Mouse (Mus musculus) heart, embryonic 15.5 days (tissue): ENCODE measurements at regions not wholly inside any gene's neighbourhood (a gene's known extent, or its start where the extent isn't known, plus 50 kb on each side); places are given as distances from the start of the nearest gene placed in this dataset.

Source experiments
- ATAC-seq: fragments of 200-750 bp; cut with Nextera tagmentation; replicated peaks from 2 replicates; pipeline ENCODE4 v1.8.0; 2017; ENCODE audit warnings: low read depth, moderate TSS enrichment; ENCODE audit not compliant: insufficient number of reproducible peaks, insufficient read depth, low FRiP score
- H3K27ac ChIP-seq: fragments of 300-500 bp; sonication (generic); 2 replicates; pipeline ENCODE4 v1.5.1; 2015; ENCODE audit warnings: mild to moderate bottlenecking, inconsistent platforms
- H3K27me3 ChIP-seq: fragments of 300-500 bp; sonication (generic); 2 replicates; pipeline ENCODE4 v1.6.1; 2015; ENCODE audit warnings: inconsistent platforms
- H3K36me3 ChIP-seq: fragments of 300-500 bp; sonication (generic); 2 replicates; pipeline ENCODE4 v1.6.1; 2015; ENCODE audit warnings: mild to moderate bottlenecking, inconsistent platforms
- H3K4me1 ChIP-seq: fragments of 300-500 bp; sonication (generic); replicated peaks from 2 replicates; pipeline ENCODE4 v1.6.1; 2015; ENCODE audit warnings: inconsistent platforms
- H3K4me2 ChIP-seq: fragments of 300-500 bp; sonication (generic); 2 replicates; pipeline ENCODE4 v1.6.1; 2015; ENCODE audit warnings: inconsistent platforms, mild to moderate bottlenecking, moderate library complexity
- H3K4me3 ChIP-seq: fragments of 300-500 bp; sonication (generic); 2 replicates; pipeline ENCODE4 v1.5.1; 2015; ENCODE audit warnings: mild to moderate bottlenecking, inconsistent platforms
- H3K9ac ChIP-seq: fragments of 300-500 bp; sonication (generic); 2 replicates; pipeline ENCODE4 v1.6.1; 2015; ENCODE audit warnings: mild to moderate bottlenecking, inconsistent platforms
- H3K9me3 ChIP-seq: fragments of 300-500 bp; sonication (generic); replicated peaks from 2 replicates; pipeline ENCODE4 v1.6.1; 2016; ENCODE audit warnings: inconsistent platforms
- WGBS: fragments of 180-500 bp; shearing (Covaris S2); methylation state at CpG from one replicate; pipeline ENCODE4 v1.1.7; 2015; ENCODE audit warnings: mixed read lengths; 5-methylcytosine and 5-hydroxymethylcytosine counted together

DNA sequence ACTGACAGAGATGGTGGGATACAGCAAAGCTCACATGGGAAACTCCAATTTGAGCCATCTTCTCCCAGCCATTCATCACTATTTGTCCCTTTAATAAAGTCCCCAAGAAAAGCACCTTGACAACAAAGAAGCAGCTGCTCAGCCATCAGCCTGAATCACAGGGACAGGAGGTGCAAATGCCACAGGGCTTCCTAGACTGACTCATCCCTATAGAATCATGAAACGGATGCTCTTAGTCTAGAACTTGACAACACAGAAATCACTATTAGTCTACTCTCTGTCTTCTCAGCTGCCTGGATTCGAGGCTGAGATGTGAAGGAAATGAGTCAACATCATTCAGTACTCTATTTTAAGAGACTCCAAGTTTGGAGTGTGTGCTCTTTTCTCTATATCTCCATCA is 365.4 kb upstream of the Gm10306 start:
- WGBS, result 58% methylated on average over 2 of the region's 2 CpGs
- H3K4me1 ChIP-seq, result peaks cover 10% of the 10 kb centered on the region
- no peak overlapping the region for H3K4me3 ChIP-seq
- no peaks in the 10 kb centered on the region for H3K27me3 ChIP-seq
- no peak overlapping the region for H3K9ac ChIP-seq
- ATAC-seq, result no peak
- H3K9me3 ChIP-seq, result no peaks in the 10 kb centered on the region
- H3K4me2 ChIP-seq, result no peak overlapping the region
- H3K36me3 ChIP-seq, result no peaks in the 10 kb centered on the region
- no peak overlapping the region for H3K27ac ChIP-seq

DNA sequence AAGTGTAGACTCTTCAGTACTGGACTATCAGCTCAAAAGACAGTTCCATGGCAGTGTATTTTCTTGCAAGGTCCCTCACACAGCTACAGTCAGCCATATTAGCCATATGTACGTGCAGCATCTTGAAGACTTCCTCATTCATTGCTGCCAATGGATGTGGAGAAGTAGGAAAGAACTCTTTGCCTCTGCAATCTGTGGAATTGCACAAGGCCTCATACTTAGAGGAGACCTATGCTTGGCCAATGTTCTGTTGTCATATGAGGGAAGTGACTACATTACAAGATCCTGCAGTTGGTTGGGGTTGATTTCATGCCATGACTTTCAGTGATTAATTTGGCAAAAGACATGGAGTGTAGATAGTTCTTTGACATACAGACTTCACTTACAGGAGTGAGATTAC is 340.1 kb upstream of the Gm10306 start:
- no peaks in the 10 kb centered on the region for H3K27me3 ChIP-seq
- H3K27ac ChIP-seq, result no peak overlapping the region
- no peak overlapping the region for H3K4me3 ChIP-seq
- no peak for ATAC-seq
- no peak overlapping the region for H3K4me2 ChIP-seq
- no peaks in the 10 kb centered on the region for H3K9me3 ChIP-seq
- no peaks in the 10 kb centered on the region for H3K4me1 ChIP-seq
- H3K36me3 ChIP-seq, result no peaks in the 10 kb centered on the region
- H3K9ac ChIP-seq, result no peak overlapping the region
- WGBS, result 73% methylated on average over 1 of the region's 1 CpGs

DNA sequence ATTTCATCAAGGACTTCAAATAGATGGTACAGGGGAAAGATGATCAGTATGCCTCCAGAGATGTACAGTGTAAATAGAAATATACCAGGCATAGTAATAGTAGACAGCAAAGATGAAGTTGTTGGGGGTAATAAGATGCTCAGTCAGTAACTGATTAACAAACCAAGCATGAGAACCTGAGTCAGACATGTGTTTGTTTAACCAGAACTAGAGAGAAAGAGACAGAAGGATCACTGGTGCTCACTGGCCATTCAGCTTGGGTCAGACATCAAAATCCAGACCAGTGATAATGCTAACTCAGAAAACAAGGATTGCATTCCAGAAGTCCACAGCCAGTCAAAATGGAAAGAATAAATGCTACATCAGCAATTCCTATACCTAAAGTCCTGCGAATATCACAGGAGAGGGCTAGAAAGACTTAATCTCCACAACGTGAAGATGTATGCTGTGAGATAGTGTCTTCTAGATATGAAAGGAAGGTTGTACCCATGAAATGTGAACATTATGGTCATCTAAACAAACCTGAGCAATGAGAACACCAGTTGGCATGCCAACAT is 320.6 kb upstream of the Gm10306 start:
- no peaks in the 10 kb centered on the region for H3K27me3 ChIP-seq
- H3K9ac ChIP-seq, result no peak overlapping the region
- no peak overlapping the region for H3K4me2 ChIP-seq
- ATAC-seq, result no peak
- H3K4me3 ChIP-seq, result no peak overlapping the region
- H3K4me1 ChIP-seq, result no peaks in the 10 kb centered on the region
- WGBS, result 84% methylated on average over 2 of the region's 2 CpGs
- H3K9me3 ChIP-seq, result no peaks in the 10 kb centered on the region
- no peaks in the 10 kb centered on the region for H3K36me3 ChIP-seq
- no peak overlapping the region for H3K27ac ChIP-seq

DNA sequence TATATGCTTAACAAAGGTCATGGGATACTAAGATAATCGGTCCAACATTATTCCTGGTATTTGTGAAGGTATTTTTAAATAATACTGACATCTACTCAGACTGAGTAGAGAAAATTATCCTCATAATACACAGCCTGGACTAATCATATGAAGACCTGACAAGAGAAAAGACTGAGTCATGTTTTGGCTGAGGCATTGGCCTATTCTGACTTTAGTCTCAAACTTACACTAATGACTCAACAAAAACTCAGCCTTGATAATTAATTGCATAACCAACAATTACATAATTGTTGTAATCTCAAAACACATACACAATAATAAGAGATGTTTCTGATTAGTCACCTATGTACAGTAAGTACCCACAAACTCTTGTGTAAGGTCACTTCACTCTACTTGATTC is 300.3 kb upstream of the Gm10306 start:
- Histone ChIP-seq H3K9me3 (no peaks in the 10 kb centered on the region), H3K4me3 (no peak overlapping the region), H3K27me3 (no peaks in the 10 kb centered on the region), H3K27ac (no peak overlapping the region), H3K36me3 (no peaks in the 10 kb centered on the region), H3K9ac (no peak overlapping the region), H3K4me2 (no peak overlapping the region), H3K4me1 (no peaks in the 10 kb centered on the region)
- 79% methylated on average over 1 of the region's 1 CpGs for WGBS
- no peak for ATAC-seq

DNA sequence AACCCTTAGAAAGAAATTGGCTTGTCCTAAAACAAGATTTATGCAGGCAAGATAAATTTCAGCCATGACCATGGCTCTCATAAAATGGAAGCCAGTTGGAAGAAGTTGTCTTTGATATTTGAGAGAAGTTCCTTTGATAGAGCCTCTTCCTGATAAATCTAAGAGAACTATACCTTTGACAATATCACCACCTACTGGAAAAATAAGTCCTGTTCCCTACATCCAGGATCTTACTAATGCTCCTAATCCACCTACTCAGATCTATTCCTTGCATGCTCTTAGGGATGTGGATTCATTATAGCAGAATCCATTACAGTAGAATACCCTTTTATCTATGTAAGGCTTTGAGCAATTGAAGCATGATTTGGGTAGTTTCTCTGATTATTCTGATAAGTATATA is 295.2 kb upstream of the Gm10306 start:
- H3K4me1 ChIP-seq, result no peaks in the 10 kb centered on the region
- H3K4me2 ChIP-seq, result no peak overlapping the region
- no peaks in the 10 kb centered on the region for H3K36me3 ChIP-seq
- no peak overlapping the region for H3K4me3 ChIP-seq
- H3K9me3 ChIP-seq, result no peaks in the 10 kb centered on the region
- no peak for ATAC-seq
- no peak overlapping the region for H3K27ac ChIP-seq
- no peak overlapping the region for H3K9ac ChIP-seq
- H3K27me3 ChIP-seq, result no peaks in the 10 kb centered on the region

DNA sequence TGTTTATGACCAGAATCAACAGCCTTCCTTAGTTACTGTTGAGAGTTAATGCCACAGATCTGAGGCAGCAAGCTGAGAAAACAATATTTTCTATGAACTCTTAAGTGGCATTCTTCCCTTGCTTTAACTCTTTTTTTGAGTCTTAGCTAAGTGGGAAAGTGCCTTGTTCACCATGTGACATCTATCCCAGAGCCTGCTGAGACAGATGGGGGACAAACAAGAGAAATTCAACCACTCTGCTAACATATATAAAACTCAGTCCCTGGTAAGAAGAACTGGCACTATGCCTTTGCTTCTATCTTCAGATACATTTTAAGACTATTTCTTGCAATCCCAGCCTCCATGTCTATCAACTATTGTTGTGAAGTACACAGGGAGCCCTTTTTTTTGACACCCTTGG is 274.6 kb upstream of the Gm10306 start:
- Histone ChIP-seq H3K27me3 (no peaks in the 10 kb centered on the region), H3K4me1 (no peaks in the 10 kb centered on the region), H3K4me2 (no peak overlapping the region), H3K4me3 (no peak overlapping the region), H3K36me3 (no peaks in the 10 kb centered on the region), H3K9me3 (no peaks in the 10 kb centered on the region), H3K27ac (no peak overlapping the region), H3K9ac (no peak overlapping the region)
- no peak for ATAC-seq

DNA sequence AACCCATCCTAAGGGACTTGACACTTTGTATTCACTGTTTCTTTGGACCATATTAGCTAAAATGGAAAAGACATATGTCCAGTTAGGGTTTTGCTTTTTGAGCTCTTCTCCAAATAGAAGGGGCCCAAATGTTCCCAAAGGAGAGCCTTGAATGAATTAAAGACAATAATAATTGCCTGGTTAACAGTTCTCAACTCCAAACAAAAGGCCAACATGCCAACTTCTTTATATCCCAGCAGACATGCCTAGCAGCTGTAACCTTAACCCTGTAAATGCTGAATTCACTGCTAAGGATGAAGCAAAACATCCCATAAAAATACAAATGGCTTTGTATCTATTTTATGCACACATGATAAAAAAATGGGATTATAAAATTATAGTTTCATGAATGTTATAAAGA is 264.2 kb upstream of the Gm10306 start:
- H3K36me3 ChIP-seq, result no peaks in the 10 kb centered on the region
- no peak overlapping the region for H3K4me3 ChIP-seq
- H3K9ac ChIP-seq, result no peak overlapping the region

DNA sequence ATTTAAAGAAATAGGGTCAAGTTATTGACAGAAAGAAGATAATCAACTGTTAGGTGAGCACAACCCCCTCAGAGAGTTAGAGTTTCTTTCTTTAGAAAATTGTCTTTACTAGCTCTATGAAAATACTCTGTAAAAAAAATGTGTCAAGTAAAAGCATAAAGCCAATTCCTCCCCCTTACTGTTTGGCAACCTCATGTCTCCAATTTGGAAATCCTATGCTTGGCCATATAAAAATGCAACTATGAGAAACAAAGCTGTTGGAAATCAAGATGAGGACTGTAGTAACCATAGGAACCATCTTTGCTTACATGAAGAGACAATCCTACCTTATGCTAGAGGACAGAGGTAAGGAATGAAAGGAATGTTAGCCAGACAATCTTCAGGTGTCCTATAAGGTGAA is 239.0 kb upstream of the Gm10306 start:
- H3K27me3 ChIP-seq, result no peaks in the 10 kb centered on the region
- no peaks in the 10 kb centered on the region for H3K9me3 ChIP-seq
- ATAC-seq, result no peak
- no peak overlapping the region for H3K9ac ChIP-seq
- H3K4me2 ChIP-seq, result no peak overlapping the region
- H3K36me3 ChIP-seq, result no peaks in the 10 kb centered on the region
- no peak overlapping the region for H3K4me3 ChIP-seq
- no peak overlapping the region for H3K27ac ChIP-seq
- H3K4me1 ChIP-seq, result no peaks in the 10 kb centered on the region

More for the DNA sequence above, 264.2 kb upstream of the Gm10306 start:
- Histone ChIP-seq H3K27me3 (no peaks in the 10 kb centered on the region), H3K4me2 (no peak overlapping the region), H3K27ac (no peak overlapping the region), H3K4me1 (no peaks in the 10 kb centered on the region), H3K9me3 (no peaks in the 10 kb centered on the region)
- no peak for ATAC-seq

DNA sequence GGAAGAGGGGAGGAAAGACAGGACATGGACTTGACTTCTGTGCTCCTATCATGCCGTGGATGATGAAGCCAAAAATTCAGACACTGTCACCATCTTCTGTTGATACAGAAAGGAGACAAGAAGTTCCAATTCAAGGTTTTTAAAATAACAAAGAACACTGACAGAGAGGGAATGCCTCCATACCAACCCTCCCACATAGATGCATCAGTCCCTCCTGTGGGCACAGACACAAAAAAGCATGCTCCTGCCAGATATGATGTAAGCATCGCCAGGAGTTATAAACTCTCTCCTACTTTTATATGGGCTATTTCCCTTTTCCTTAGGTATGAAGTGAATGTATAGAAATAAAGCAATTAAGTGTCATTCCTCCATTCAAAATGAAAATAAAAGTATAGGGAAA is 229.6 kb upstream of the Gm10306 start:
- ATAC-seq, result no peak
- H3K36me3 ChIP-seq, result no peaks in the 10 kb centered on the region

DNA sequence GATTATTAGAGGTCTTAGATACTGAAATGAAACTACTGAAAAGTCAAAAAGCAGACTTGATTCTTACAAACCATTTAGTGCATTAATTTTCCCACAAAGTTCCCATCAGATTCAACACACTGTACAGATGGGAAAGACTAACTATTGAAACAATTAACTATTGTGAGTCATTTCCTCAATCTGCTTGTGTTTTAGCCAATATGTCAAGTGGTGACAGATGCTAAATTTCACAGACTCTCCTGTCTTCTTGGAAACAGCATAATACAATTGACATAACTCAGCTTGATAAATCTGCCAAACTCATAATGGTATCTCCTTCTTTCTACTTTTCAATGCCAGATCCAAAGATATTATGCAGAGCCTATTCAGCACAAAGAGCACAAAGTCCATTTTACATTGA is 213.0 kb upstream of the Gm10306 start:
- H3K9ac ChIP-seq, result no peak overlapping the region
- no peak overlapping the region for H3K4me2 ChIP-seq
- ATAC-seq, result no peak
- no peaks in the 10 kb centered on the region for H3K36me3 ChIP-seq
- H3K27ac ChIP-seq, result no peak overlapping the region
- no peak overlapping the region for H3K4me3 ChIP-seq
- no peaks in the 10 kb centered on the region for H3K4me1 ChIP-seq
- H3K27me3 ChIP-seq, result no peaks in the 10 kb centered on the region
- no peaks in the 10 kb centered on the region for H3K9me3 ChIP-seq

More for the DNA sequence above, 229.6 kb upstream of the Gm10306 start:
- Histone ChIP-seq H3K27ac (no peak overlapping the region), H3K9me3 (no peaks in the 10 kb centered on the region), H3K4me2 (no peak overlapping the region), H3K9ac (no peak overlapping the region), H3K27me3 (no peaks in the 10 kb centered on the region), H3K4me1 (no peaks in the 10 kb centered on the region), H3K4me3 (no peak overlapping the region)
- 66% methylated on average over 2 of the region's 2 CpGs for WGBS

DNA sequence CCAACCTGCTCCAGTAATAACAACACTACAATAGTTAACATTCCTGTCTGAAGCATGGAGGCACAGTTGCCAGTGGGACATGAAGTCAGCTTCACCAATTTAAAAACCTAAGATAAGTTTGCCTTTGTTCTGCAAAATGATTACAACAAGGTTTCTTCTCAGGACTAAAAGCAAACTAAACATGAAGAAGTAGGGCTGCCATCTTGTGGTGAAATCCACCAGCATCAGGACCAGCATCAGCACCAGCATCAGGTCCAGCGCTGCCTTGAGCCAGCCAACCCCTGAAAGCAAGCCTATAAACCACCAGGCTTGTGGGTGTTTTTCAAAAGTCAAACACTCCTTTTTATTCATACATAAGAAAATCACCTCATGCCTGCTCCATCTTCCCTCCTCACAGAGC is 207.1 kb upstream of the Gm10306 start:
- Histone ChIP-seq H3K4me3 (no peak overlapping the region), H3K27me3 (no peaks in the 10 kb centered on the region), H3K36me3 (no peaks in the 10 kb centered on the region), H3K4me1 (no peaks in the 10 kb centered on the region), H3K4me2 (no peak overlapping the region), H3K27ac (no peak overlapping the region), H3K9me3 (no peaks in the 10 kb centered on the region), H3K9ac (no peak overlapping the region)
- 63% methylated on average over 1 of the region's 1 CpGs for WGBS
- no peak for ATAC-seq

DNA sequence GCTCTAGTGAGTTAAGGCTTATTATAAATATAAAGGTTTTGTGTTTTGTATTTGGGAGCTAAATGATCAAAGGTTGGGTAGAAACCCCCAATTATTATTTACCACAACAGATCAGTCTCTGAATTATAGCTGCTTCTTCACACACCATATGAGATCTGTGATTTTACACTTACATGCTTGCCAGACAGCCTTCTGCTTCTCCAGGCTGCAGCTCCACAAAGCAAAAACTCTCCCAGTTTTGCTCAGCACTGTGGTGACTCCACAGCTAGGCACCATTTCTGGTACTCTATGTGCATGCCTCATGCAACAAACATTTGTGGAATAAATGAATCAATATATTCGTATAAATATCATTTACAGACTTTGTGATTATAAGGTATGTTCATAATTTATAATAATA is 199.4 kb upstream of the Gm10306 start:
- no peaks in the 10 kb centered on the region for H3K36me3 ChIP-seq
- no peaks in the 10 kb centered on the region for H3K4me1 ChIP-seq
- H3K27me3 ChIP-seq, result no peaks in the 10 kb centered on the region
- ATAC-seq, result no peak
- H3K9ac ChIP-seq, result no peak overlapping the region
- H3K4me3 ChIP-seq, result no peak overlapping the region
- no peaks in the 10 kb centered on the region for H3K9me3 ChIP-seq
- H3K4me2 ChIP-seq, result no peak overlapping the region
- WGBS, result 47% methylated on average over 1 of the region's 1 CpGs
- no peak overlapping the region for H3K27ac ChIP-seq
